Mouse (Mus musculus): ENCODE results near the gene Vmn1r48. TPM values are rescaled to one million over a fixed set of nuclear protein-coding genes. Genes with fewer than 3 reads are reported as not detected.
"Not testable (repeated sequence)": the region's sequence is repeated elsewhere in the genome, so short reads cannot be mapped to it uniquely, and the experiment has no call there.

The Vmn1r48 gene
- not detected in 2 replicates for polyA plus RNA-seq (2015; fragmentation: Nextera tagmentation; extraction: Ambion mirVana)

DNA sequence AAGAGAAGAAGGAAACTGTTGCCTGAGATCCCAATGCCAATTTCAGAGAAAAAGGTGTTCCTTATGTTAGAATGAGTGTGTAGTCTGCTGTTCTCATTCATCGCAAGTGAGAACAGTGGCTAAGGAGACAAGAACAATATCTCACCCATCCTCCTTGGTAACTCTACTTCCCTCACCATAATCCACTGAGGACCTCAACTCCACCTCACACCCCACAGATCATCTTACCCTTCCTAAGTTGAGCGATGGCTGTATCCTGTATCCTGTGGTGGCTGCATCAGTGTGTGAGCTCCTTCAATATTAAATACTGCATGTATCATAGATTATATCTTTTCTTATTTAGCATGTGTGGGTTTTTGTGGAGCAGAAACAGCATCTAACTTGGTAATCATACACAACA is at the start of gene Vmn1r48:
Gene Vmn1r48 (minus strand): TSS at position 101 of the 400 bp plus-strand sequence.
- H3K27ac ChIP-seq; H3K9me3 ChIP-seq; ATAC-seq (ENCODE audit: insufficient number of reproducible peaks, low FRiP score, low TSS enrichment, low read depth); H3K4me1 ChIP-seq; H3K4me3 ChIP-seq; H3K27me3 ChIP-seq; H3K36me3 ChIP-seq; H3K4me2 ChIP-seq; H3K9ac ChIP-seq: not testable (repeated sequence)
- no CpG with 5 or more reads among the region's 2 CpGs for WGBS

DNA sequence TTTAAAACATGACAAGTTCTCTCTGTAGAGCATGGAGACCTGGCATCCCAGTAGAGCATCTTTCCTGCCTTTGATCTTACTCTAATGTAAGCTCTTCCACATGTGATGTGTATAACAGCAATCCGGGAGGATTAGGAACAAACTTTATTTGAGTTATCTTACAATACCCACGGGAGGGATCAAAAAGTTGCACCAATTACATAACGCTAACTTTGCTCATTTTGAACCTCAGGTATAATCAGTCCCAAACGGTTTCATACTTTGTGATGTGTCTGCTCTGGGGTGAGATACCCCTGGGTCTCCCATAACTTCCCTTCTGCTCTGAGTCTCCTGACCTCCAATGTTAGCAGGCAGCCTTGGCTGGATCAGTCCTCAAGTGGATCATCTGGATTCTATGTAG is 41.8 kb upstream of the Vmn1r48 start, which contains the start of gene Vmn1r49:
Gene Vmn1r49 (minus strand): TSS at position 101 of the 400 bp plus-strand sequence.
- Histone ChIP-seq H3K9ac (no peak within 1 kb of the TSS), H3K9me3 (no peaks in the 10 kb centered on the region), H3K4me2 (no peak within 1 kb of the TSS), H3K4me1 (no peaks in the 10 kb centered on the region), H3K36me3 (no peaks in the 10 kb centered on the region), H3K4me3 (no peak within 1 kb of the TSS), H3K27me3 (no peaks in the 10 kb centered on the region), H3K27ac (no peak within 1 kb of the TSS)
- 69% methylated on average over 4 of the region's 4 CpGs for WGBS
- no peak for ATAC-seq (ENCODE audit: insufficient number of reproducible peaks, low FRiP score, low TSS enrichment, low read depth)

DNA sequence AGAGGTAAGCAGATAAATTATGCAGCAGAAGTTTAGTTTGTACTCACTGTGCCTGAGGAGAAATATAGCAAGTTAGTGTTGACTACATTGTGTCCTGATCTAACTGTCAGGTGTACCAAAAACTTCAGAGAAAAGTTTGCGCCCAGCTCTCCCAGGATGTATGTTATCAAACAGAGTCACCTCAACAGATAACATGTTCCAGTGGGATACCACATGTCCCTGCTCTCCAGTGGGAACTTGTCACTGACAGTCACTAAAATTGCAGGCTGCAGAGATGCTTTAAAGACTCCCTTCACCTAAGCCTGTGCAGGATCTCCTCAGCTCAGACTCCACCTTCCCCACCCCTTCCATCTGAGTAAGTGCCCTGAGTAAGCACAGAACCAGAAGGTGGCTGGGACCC is 20.8 kb downstream of the Vmn1r48 start, which contains the start of gene Vmn1r47:
Gene Vmn1r47 (plus strand): TSS at position 301 of the 400 bp plus-strand sequence.
- not testable (repeated sequence) for H3K4me3 ChIP-seq; H3K4me1 ChIP-seq; H3K4me2 ChIP-seq; H3K36me3 ChIP-seq; H3K9ac ChIP-seq; H3K27me3 ChIP-seq; H3K9me3 ChIP-seq; H3K27ac ChIP-seq; ATAC-seq (ENCODE audit: insufficient number of reproducible peaks, low FRiP score, low TSS enrichment, low read depth)
- 95% methylated on average over 1 of the region's 1 CpGs for WGBS

DNA sequence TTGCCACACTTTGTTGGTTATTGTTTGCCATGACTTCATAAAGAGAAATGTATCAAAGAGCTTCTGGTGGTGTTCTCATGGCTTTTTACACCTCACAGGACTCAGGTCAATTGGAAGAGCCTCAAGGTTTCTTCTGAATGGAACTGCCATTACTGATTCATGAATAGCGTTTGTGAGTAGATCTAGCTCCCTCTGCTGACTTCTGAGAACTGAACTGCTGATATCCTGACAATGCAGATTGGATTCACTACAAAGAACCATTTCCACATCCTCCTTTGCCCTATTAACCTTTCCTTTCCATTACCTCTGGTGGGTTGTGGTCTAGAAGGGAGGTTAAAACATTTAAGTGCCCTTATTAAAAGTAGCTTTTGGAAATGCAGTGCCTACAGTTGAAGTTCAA is 50.7 kb downstream of the Vmn1r48 start:
- Histone ChIP-seq H3K36me3 (no peaks in the 10 kb centered on the region), H3K4me3 (no peak overlapping the region), H3K9me3 (no peaks in the 10 kb centered on the region), H3K9ac (no peak overlapping the region), H3K4me1 (no peaks in the 10 kb centered on the region), H3K27ac (no peak overlapping the region), H3K27me3 (no peaks in the 10 kb centered on the region), H3K4me2 (no peak overlapping the region)
- WGBS: 21% methylated on average over 1 of the region's 1 CpGs
- ATAC-seq (ENCODE audit: insufficient number of reproducible peaks, low FRiP score, low TSS enrichment, low read depth): no peak

Other genes starting within 250 kb of the Vmn1r48 start
- gene Vmn1r42, start 160.4 kb downstream of the Vmn1r48 start, polyA plus RNA-seq (2015; fragmentation: Nextera tagmentation; extraction: Ambion mirVana): not detected in 2 replicates
- 0.04 TPM in 2 replicates for gene Vmn1r43, start 160.4 kb downstream of the Vmn1r48 start, polyA plus RNA-seq (2015; fragmentation: Nextera tagmentation; extraction: Ambion mirVana)
- 0.11 TPM in 1 of 2 replicates, not detected in the other for gene Vmn1r44, start 153.2 kb downstream of the Vmn1r48 start, polyA plus RNA-seq (2015; fragmentation: Nextera tagmentation; extraction: Ambion mirVana)
- not detected in 2 replicates for gene Vmn1r45, start 96.2 kb downstream of the Vmn1r48 start, polyA plus RNA-seq (2015; fragmentation: Nextera tagmentation; extraction: Ambion mirVana)
- not detected in 2 replicates for gene Vmn1r46, start 67.5 kb downstream of the Vmn1r48 start, polyA plus RNA-seq (2015; fragmentation: Nextera tagmentation; extraction: Ambion mirVana)
- gene Vmn1r47, start 20.7 kb downstream of the Vmn1r48 start, polyA plus RNA-seq (2015; fragmentation: Nextera tagmentation; extraction: Ambion mirVana): not detected in 2 replicates
- gene Vmn1r49, start 41.7 kb upstream of the Vmn1r48 start, polyA plus RNA-seq (2015; fragmentation: Nextera tagmentation; extraction: Ambion mirVana): not detected in 2 replicates
- gene Vmn1r50, start 64.6 kb upstream of the Vmn1r48 start, polyA plus RNA-seq (2015; fragmentation: Nextera tagmentation; extraction: Ambion mirVana): not detected in 2 replicates
- gene Vmn1r51, start 85.8 kb upstream of the Vmn1r48 start, polyA plus RNA-seq (2015; fragmentation: Nextera tagmentation; extraction: Ambion mirVana): not detected in 2 replicates
- not detected in 2 replicates for gene Vmn1r52, start 138.0 kb upstream of the Vmn1r48 start, polyA plus RNA-seq (2015; fragmentation: Nextera tagmentation; extraction: Ambion mirVana)
- gene V1ra8, start 166.0 kb upstream of the Vmn1r48 start, polyA plus RNA-seq (2015; fragmentation: Nextera tagmentation; extraction: Ambion mirVana): not detected in 2 replicates
- not detected in 2 replicates for gene Vmn1r53, start 187.6 kb upstream of the Vmn1r48 start, polyA plus RNA-seq (2015; fragmentation: Nextera tagmentation; extraction: Ambion mirVana)
- not detected in 2 replicates for gene Vmn1r54, start 209.5 kb upstream of the Vmn1r48 start, polyA plus RNA-seq (2015; fragmentation: Nextera tagmentation; extraction: Ambion mirVana)

All from limb, embryonic 15.5 days (tissue).